Mouse (Mus musculus): ENCODE measurements around the gene Elmsan1. TPM values are rescaled to one million over a fixed set of nuclear protein-coding genes. Genes with fewer than 3 reads are reported as not detected.

Gene Elmsan1
- total RNA-seq, 2 experiments from 2014 or later: 15.7 to 16.9 TPM

DNA sequence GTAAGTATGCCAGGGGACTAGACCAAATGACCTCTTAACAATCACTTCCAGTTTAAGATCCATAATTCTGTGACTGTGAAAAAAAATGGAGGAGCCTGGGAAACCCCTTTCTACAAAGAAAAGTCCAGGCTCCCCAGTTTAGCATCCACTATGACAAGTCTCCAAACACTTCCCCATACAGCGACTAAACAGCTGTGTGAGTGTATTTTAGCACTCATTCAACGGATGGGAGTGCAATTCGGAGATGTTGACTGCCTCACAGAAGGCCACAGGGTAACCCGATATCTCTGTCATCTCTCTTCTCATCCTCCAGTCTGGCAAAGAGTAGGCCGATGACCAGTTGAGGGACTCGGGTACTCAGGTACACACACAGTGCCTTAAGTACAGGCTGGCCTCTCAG, 23.5 kb downstream of the Elmsan1 start:
- DNase-seq: no peak
- intact Hi-C loops (cut with DNase I): loop anchor here (2.0 kb wide), 1 partner anchor 24 kb away; the partner anchor contains the start of gene Elmsan1

DNA sequence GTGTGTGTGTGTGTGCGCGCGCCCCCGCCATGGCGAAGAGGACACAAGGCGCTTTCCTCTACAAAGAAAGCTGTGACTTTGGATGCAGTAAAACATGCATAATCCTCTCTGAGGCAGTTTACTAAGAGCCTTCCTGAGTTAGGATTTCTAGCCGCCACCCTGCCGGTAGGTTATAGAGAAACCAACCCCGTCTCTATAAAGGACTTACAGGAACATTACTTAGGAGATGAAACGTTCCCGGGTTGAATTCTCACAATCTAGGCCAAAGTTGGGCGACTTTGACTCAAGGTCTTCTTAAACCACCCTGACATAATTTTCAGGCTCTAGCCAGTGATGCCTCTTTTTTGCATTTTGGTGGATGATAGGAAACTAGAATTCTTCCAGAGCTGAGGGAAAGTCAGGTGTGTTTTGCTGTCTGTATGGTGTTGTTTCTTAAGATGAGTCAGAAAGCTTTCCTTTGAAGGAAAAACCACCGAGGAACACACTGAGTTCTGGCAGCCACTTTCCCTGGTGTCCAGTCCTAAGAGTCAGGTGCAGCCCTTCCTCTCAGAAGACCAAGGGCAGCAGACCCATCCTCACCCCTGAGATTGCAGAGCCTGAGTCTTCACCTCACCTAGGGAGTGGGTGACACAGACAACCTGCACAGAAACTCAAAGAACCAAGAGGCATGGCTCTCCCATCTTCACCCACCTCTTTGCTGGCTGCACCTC, 24.1 kb downstream of the Elmsan1 start:
- no peak for DNase-seq
- intact Hi-C loops (cut with DNase I): loop anchor here (2.0 kb wide), 1 partner anchor 24 kb away; the partner anchor contains the start of gene Elmsan1

DNA sequence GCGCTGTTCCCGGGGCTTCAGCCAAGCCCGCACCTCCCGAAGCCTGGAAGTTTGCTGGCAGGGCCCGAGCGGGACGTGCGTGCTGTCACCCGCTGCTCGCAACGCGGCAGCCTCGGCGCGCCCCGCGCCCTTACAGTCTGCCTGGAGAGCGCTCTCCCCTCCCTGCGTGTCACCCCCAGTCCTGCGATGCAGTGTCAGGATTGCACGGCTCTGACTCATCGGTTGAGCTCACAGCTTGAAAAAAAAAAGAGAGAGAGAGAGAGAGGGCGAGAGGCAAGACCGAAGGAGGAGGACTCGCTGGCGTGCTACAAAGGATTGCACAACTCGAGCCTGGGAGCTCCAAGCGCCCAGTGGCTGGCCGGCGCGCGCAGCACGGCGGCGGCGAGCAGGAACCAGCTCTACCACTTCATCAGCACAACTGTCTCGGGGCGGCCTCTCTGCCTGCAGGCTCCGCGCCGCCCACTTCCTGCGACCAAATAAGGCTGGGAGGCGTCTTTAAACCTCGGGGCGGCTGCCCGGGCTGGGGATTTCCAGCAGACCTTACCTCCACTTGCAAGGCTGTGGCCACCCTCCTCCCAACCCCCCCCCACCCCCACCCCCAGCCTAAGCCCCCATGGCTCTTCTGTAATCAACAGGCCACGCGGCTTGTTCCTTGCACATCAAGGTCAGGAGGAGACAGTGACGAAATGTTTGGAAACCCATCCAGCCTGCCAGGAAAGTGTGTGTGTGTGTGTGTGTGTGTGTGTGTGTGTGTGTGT, 24.9 kb downstream of the Elmsan1 start:
- intact Hi-C loops (cut with DNase I): loop anchor here (2.0 kb wide), 1 partner anchor 25 kb away; the partner anchor contains the start of gene Elmsan1
- peak; percentile 93 for DNase-seq

DNA sequence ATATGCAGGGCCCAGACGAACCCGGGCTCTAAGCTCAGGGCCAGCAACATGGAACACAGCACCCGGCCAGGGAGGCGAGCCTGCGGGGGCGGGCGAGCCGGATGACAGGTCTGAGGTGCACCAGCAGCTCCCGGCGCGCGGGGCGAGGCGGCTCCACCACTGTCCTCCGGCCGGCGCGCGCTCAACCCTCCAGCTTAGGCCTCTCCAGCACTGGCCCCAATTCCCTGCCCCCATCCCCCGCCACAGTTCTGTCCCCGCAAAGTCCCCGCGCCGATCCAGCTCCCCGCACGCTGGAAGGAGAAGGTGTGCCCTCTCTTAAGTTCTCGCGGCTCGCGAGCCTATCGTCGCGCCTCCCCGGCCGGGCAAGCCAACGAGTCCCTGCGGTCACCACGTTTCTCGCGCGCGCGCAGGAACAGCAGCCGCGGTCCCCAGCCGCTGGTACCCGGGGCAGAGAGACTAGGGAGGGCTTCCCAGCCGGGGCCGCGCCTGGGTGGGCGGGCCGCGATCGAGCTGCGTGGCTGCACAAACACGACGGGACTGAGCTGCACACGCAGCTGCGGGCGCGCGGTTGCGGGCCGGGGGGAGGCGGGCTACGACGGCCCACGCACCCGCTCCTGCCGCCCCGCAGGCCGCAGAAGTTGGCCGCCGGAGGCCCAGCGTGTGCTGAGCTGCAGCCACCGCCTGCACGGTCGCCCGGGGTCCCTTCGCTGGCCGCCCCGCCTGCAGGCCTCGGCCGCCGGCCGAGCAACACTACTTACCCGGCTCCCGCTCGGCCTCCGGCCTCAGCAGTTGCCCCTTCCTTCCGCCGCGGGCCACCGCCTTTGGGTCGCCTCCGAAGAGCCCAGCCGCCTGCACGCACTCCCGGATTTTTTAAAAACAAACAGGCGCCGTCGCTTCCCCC, 25.7 kb downstream of the Elmsan1 start:
- peak; percentile 70 to 81 for DNase-seq
- intact Hi-C loops (cut with DNase I): loop anchor here (1.0 kb wide), 1 partner anchor 18 kb away; no protein-coding TSS in a partner anchor

DNA sequence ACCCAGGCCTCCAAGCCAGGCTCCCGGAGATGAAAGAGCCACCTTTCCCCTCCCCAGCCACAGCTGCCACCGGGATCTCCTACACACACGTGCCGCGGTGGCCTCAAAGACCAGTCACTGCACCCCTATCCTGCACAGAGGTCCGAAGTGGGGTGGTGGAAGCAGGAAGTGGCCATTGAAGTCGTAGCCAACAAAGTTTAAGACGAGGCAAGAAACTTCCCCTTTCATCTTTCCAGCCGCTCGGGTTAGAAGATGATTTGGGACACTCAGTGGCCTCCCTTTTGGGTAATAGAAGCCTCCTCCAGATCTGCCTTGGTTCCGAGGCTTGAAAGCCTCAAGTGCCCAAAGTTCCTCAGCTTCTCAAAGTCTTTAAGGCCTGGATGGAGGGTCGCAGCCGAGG, 26.4 kb downstream of the Elmsan1 start:
- intact Hi-C loops (cut with DNase I): loop anchor here (1.0 kb wide), 1 partner anchor 17 kb away; no protein-coding TSS in a partner anchor
- no peak for DNase-seq

DNA sequence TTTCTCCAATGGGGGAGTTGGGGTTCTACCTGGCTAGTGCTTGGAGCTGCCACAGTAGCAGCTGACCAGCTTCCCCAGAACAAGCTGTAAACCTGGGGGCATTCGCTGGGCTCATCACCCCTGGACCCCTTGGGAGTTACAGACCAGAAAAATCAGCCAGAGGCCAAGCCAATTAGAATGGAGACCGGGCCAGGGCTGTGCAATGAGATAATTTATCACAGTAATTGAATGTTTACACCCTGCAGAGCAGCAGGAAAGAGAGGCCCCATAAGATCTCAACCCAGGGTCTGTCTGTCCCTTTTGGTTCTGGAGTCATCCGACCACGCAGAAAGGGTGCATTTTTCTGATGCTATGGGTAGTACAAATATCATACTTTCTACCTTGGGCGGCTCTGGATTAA, 26.9 kb downstream of the Elmsan1 start:
- intact Hi-C loops (cut with DNase I): loop anchor here (1.0 kb wide), 1 partner anchor 16 kb away; no protein-coding TSS in a partner anchor
- DNase-seq: no peak

DNA sequence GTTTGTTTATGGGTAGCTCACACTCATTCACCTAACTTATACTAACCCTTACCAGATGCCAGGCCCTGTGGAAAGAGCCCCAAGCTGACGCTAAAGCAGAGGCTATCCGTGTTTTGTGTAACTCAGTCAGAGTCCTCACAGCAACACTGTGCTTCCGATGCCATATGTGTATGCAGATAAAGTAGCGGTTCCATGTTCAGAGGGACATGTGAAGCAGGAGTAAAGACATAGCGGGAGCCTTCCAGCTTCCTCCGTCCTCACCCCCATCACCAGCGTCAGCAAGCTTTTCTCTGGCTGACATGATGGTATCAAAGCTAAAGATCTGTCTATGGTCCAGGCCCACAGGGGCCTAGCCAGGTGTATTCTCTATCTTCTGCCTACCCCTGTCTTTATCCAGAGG, 27.5 kb downstream of the Elmsan1 start:
- intact Hi-C loops (cut with DNase I): no loop called here
- no peak for DNase-seq

DNA sequence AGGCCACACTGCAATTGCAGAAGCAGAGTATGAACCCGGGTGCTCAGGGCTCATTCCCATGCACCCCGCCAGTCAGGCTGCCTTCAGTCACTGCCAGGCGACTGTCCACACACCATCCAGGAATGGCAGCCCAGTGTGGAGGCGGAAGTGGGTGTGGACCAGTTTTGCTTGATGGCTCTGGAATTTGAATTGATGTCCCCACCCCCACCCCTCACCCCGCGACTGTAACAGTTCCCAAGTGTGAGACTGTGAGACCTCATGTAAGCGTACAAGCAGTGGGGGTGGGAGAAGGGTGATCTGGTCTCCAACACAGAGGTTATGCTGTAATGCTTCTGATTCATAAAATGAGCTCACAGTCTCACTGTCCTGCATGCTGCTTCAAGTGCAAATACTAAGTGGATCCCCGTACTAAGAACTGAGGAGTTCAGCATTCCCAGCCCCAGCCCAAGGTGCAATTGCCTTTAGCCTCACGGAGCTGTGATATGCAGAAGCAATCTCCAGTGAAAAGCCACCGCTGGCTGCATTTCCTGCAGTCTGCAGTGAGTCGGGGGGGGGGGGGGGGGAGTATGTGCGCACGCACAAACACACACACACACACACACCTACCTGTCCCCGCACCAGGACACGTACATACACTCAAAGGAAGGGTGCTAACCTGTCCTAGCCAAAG, 28.4 kb downstream of the Elmsan1 start:
- DNase-seq: no peak
- intact Hi-C loops (cut with DNase I): no loop called here

DNA sequence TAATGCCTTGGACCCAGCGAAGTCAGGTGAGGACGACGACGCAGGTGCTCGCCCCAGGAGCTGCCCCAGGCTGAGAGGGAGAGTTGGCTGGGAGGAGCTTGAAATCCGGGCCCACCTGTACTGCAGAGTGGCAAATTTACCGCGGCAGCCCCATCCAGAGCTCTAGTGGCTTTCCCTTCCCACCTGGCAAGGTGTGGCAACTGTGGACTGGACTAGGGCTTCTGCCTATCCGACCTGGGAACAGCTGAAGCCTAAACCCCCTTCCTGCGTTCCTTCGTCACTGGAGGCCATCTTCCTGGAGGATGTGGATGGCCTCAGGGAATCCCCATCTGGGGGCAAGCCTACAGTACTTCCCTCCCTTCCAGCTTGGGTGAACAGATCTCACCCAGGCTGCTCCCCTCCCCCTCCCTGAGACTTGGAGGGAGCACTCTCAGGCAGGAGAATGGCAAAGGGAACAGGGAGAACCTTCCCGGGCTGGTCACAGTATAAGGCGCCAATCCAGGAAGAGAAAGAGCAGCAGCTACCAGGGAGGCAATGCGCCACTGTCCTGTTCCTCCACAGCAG, 29.7 kb downstream of the Elmsan1 start:
- intact Hi-C loops (cut with DNase I): no loop called here
- DNase-seq: no peak

DNA sequence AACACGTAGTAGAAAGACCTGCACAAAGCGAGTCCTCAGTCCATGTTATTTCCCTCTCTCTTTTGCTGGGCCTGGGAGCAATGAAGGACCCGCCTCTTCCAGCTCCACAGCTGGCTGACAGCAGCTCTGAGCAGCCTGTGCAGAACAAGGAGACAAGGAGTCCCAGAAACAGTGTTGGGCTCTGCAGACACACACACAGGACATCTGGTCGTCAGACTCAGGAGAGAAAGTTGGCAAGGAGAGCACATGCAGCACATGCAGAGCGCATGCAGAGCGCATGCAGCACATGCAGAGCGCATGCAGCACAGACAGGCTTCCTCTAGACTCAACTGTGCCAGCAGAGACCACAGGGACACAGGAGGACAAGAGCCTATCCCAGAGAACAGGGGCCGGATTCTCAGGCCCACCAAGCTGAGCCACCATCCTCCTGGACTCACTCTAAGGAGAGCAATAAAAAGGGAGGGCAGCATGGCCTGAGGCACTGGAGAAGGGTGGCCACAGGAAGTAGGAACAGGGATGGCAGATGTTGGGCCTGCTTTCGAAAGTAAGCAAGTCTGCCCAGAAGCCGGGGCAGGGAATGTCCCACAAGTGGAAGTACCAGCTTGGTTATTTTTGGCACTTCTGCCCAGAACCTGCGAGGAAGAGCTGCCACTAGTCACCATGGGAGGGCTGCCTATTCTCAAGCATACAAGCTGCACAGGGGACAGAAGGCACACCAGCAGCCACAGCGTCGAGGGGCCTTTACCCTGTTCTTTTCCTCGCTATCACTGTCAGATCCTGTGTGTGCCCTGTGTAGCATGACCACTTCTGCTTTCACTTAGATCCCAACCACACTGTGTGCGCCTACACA, 30.7 kb downstream of the Elmsan1 start:
- intact Hi-C loops (cut with DNase I): no loop called here
- DNase-seq: peak; percentile 41 to 56

DNA sequence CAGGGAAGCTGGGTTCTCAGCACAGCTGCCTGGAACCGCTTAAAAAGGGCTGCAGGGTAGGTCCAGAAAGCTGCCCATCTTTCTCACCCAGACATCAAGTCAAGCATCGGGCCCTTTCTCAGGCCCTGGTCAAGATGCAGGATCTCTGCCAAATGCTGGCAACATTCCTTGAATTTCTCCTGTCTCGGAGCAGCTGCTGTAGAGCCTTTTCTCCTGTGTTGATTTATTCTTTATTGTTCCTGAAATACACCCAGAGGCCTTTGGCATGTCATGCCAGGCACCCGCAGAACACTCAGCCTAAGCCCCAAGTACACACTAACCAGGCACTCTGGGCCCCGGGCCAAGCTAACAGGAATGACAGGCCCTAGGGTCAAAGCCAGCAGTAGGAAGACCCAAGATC, 31.7 kb downstream of the Elmsan1 start:
- intact Hi-C loops (cut with DNase I): no loop called here
- peak; percentile 55 to 63 for DNase-seq

DNA sequence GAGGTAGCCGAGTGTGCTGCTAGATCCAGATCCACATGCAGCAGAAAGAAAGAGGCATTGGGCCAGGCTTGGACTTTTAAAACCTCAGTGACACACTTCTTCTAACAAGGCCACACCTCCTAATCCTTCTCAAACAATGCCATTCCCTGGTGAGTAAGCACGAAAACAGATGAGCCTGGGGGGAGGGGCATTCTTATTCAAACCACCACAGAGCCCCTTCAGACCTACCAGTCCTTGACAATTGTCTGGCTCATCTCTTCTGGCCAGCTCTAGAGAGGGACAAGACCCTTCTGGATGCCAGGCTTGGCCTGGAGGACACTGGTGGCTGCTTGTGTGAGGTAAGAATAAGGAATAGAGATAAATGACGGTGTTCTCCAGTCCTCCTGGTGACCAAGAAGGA, 32.1 kb downstream of the Elmsan1 start:
- intact Hi-C loops (cut with DNase I): no loop called here
- no peak for DNase-seq

DNA sequence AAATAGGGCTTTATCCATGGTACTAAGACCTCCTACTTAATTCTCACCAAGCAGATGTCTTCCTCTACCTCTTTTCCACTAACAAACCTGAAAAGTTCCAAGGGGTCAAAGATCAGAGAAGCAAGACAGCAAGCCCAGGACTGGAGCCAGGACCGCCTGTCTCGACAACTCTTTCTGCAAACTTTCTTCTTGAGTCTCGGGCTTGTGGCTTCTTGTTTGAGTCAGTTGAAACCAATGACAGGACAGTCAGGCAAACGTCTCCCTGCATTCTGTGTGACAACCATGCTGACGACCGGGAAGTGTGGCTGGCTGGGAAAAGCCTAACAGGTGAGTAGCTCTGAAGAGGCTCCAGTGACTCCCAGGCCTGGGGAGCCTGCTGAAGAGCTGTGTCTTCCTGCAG, 33.1 kb downstream of the Elmsan1 start:
- DNase-seq: no peak
- intact Hi-C loops (cut with DNase I): no loop called here

DNA sequence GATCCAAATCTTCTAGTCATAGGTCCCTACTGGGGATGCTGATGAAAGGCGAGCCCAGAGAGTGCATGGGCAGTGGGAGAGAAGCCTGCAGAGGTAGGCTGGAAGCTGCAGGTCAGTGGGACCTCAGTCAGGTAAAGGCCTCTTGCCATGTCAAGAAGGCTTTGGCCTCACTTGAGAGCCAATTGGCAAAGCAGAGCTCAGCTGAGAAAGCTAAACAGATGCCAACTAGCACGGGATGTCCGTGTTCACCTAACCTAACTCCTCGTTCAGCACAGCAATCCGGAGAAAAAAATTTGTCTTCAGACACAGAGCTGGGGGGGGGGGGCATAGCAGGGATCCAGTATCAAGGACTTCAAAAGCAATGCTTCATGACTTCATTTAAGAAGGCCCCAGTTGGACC, 33.7 kb downstream of the Elmsan1 start:
- intact Hi-C loops (cut with DNase I): no loop called here
- DNase-seq: no peak

DNA sequence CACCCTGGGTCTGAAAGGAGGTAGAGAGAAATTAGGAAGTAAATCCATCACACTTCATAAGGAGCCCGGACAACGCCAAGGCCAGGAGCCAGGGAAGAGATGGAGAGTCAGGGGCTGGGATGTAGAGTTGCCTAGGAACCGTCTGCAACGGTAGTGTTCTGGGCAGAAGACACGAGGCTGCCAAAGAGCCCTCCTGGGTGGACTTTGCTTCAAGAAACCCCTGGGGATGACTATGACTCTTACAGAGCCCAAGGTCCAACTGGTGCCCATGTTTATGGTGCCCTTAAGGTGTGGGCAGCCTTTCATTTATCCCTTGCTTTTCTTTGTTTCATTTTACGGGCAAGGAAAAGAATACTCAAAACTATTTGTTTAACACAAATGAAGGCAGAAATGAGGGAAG, 36.7 kb downstream of the Elmsan1 start:
- intact Hi-C loops (cut with DNase I): no loop called here
- DNase-seq: no peak

DNA sequence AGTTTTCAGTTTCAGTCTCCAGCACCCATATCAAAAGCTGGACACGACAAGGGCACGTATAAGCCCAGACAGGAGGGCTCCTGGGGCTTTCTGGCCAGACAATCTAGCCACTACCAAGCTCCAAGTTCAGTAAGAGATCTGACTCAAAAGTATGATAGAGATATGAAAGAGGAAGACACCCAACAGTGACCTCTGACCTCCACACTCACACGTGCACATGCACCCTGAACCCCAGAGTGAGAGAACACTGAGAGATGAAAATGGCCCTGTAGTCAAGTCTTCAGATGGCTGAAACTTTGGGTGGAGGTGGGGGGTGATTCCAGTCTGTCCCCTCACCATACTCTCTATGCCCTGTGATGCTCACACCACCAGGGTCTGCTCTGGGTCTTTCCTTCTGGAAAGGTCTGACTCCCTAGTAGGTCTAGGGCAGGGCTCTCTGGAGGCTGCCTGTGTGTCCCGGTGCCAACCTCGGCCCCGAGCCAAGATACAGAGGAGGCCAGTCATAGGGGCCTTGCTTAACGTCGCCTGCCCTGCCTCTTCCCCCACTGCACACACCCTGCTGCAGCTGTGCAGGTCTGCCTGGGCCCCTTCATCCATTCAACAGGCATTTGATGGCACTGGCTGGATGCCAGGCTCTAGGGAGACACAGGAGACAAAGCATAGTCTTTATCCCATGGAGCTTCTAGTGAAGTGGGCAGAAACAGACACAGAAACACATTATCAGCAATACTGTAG, 37.8 kb downstream of the Elmsan1 start:
- peak; percentile 81 to 83 for DNase-seq
- intact Hi-C loops (cut with DNase I): no loop called here

DNA sequence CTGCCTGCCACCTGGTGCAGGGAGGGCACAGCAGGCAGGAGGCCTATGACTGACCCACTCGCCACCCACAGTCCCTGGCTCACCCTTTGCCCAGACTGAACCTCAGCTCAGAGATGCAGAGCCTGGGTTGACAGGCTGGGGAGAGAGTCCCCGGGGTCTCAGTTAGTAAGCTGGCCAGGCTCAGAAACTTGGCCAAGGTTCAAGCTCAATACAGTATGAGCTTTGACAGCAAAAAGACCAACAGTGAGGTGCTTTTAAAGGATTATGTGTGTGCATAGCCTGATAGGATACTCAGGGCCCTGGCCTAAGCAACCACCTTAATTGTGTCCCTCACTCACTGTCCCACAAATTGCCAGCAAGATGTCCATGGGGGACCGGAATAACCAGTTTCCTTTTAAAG, 38.6 kb downstream of the Elmsan1 start:
- no peak for DNase-seq
- intact Hi-C loops (cut with DNase I): no loop called here

All from heart, postnatal 14 days (tissue).